In the genomic region with DNA sequence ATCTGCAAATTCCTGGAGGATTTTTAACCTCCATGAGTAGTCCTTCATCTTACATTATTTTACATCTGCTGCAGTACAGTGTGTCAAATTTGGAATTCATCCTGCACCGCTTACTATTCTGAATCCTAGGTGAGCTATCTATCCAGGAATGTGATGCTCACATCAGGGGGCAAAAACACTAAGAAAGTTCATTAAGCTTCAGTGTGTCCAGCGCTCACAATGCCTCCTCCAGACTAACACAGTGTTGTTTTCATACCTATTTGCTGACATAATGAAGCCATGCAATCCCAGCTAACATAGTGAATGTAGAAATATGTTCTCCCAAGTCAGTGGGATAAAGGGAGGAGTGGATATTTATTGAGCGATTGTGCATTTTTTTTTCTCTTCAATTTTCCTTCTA, we compare ENCODE assay signal across 26 mouse cellular contexts.
"Had no signal": no experiment of that assay in that cellular context is flagged by ENCODE, and none has a peak within 500 bp of the region (broad histone marks: within the 10 kb centered on the region; RNA-seq: fewer than 3 reads in every experiment).

No protein-coding gene starts in this region.

- H3K27ac ChIP-seq: heart, adult 2 months; heart, embryonic 13.5 days; heart, embryonic 15.5 days; hindbrain, embryonic 13.5 days; hindbrain, embryonic 15.5 days; hindbrain, postnatal 0 days; kidney, embryonic 15.5 days; kidney, postnatal 0 days; limb, embryonic 13.5 days; limb, embryonic 15.5 days; liver, embryonic 12.5 days; liver, embryonic 14.5 days had no signal

- ATAC-seq: hindbrain, postnatal 0 days; intestine, embryonic 16.5 days; liver, embryonic 12.5 days had no signal

- H3K27me3 ChIP-seq: heart, embryonic 13.5 days; heart, embryonic 15.5 days; hindbrain, embryonic 13.5 days; hindbrain, embryonic 15.5 days; kidney, embryonic 15.5 days; limb, embryonic 13.5 days; limb, embryonic 15.5 days; liver, embryonic 12.5 days had no signal

- DNase-seq: gastrocnemius, postnatal 10 days; gastrocnemius, postnatal 25 days; heart, adult 2 months; heart, postnatal 14 days; heart, postnatal 36 days; kidney, adult 11 months; kidney, adult 2 months; kidney, adult 9 months; kidney, postnatal 14 days; kidney, postnatal 36 days; layer of hippocampus, adult 9-11 months; layer of hippocampus, postnatal 36 days; left cerebral cortex, postnatal 4 days had no signal

- H3K9ac ChIP-seq: heart, embryonic 13.5 days; heart, embryonic 15.5 days; hindbrain, embryonic 13.5 days; hindbrain, embryonic 15.5 days; kidney, embryonic 15.5 days; limb, embryonic 13.5 days; limb, embryonic 15.5 days; liver, embryonic 12.5 days; liver, embryonic 14.5 days had no signal

- H3K36me3 ChIP-seq: heart, embryonic 13.5 days; heart, embryonic 15.5 days; hindbrain, embryonic 13.5 days; hindbrain, embryonic 15.5 days; kidney, embryonic 15.5 days; limb, embryonic 13.5 days; limb, embryonic 15.5 days; liver, embryonic 12.5 days had no signal

- H3K9me3 ChIP-seq: heart, embryonic 15.5 days; hindbrain, embryonic 15.5 days; kidney, embryonic 15.5 days; limb, embryonic 13.5 days; limb, embryonic 15.5 days; liver, embryonic 12.5 days had no signal

- H3K4me1 ChIP-seq: hindbrain, embryonic 13.5 days; hindbrain, embryonic 15.5 days; kidney, embryonic 15.5 days; limb, embryonic 13.5 days; limb, embryonic 15.5 days; liver, embryonic 12.5 days had no signal

- H3K4me3 ChIP-seq: heart, adult 2 months; heart, embryonic 13.5 days; heart, embryonic 15.5 days; hindbrain, embryonic 13.5 days; hindbrain, embryonic 15.5 days; kidney, embryonic 15.5 days; limb, embryonic 13.5 days; limb, embryonic 15.5 days; liver, embryonic 12.5 days had no signal

- H3K4me2 ChIP-seq: heart, embryonic 11.5 days; heart, embryonic 13.5 days; heart, embryonic 15.5 days; hindbrain, embryonic 13.5 days; hindbrain, embryonic 15.5 days; kidney, embryonic 15.5 days; limb, embryonic 13.5 days; limb, embryonic 15.5 days; liver, embryonic 12.5 days had no signal
